Mouse (Mus musculus): ENCODE data around the gene Med22. TPM values are rescaled to one million over a fixed set of nuclear protein-coding genes. Genes with fewer than 3 reads are reported as not detected.
A peak's percentile ranks its signal among the peaks of the same experiment; 100 is the strongest.
"Not testable (repeated sequence)": the region's sequence is repeated elsewhere in the genome, so short reads cannot be mapped to it uniquely, and the experiment has no call there.

Med22 gene
- polyA plus RNA-seq, 1 experiment from 2014 or later, result 77.3 TPM

- Histone ChIP-seq H3K27ac (ENCODE audit: low read depth, low read length) (peak within 1 kb of the TSS; percentile 86), H3K4me1 (replicated peaks; ENCODE audit: control insufficient read depth, insufficient read depth, low read length) (peaks cover 8% of the 10 kb centered on the region; the same call in 1 of the 2 replicates), H3K27me3 (ENCODE audit: control insufficient read depth, insufficient read depth, low read length) (no peaks in the 10 kb centered on the region), H3K9ac (ENCODE audit: low read depth, low read length) (peak within 1 kb of the TSS; percentile 78), H3K9me3 (ENCODE audit: control insufficient read depth, low read length) (no peaks in the 10 kb centered on the region), H3K4me2 (replicated peaks; ENCODE audit: low read depth, low read length) (peak within 1 kb of the TSS; percentile 59), H3K4me3 (ENCODE audit: low read depth, low read length) (peak within 1 kb of the TSS; percentile 85), H3K36me3 (ENCODE audit: control insufficient read depth, insufficient read depth, low read length) (peaks cover 11% of the 10 kb centered on the region; the same call in 1 of the 2 replicates)
- DNase-seq (ENCODE audit: low spot score), result peak; percentile 94
- under 1% methylated on average over 41 of the region's 41 CpGs for WGBS
- ATAC-seq (ENCODE audit: low FRiP score), result peak; percentile 95
Measured at GRCm38 (mm10) chr2:26902467-26903220, 7.8 kb downstream of the Med22 start, which contains the start of gene Surf6. Gene Surf6, minus strand, starts transcription at chr2:26902879.

DNA sequence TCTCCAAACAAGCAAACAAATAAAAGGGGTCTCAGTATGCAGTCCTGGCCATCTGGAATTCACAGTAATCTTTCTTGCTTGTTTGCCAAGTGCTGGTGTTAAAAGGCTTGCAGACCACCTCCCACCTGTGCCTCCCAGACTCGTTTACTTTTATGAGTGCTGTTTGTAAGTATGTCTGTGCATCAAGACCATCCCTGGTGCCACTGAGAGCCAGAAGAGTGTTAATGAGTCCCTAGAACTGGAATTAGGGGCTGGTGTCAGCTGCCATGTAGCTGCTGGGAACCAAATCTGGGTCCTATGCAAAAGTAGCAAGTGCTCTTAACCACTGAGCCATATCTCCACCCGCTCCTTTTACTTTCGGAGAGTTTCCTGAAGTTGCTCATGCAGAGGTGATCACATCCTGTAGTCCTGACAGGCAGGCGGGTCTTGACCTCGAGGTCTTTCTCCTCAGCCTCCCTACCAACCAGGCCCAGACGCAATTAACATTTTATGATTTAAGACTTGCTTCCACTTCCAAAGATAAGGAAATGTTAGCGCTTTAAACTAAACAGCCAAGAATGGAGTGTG is 8.6 kb downstream of the Med22 start:
- peaks cover 8% of the 10 kb centered on the region; the same call in 1 of the 2 replicates for H3K4me1 ChIP-seq (replicated peaks; ENCODE audit: control insufficient read depth, insufficient read depth, low read length)
- peak overlapping the region; percentile 59 for H3K4me2 ChIP-seq (replicated peaks; ENCODE audit: low read depth, low read length)
- H3K36me3 ChIP-seq (ENCODE audit: control insufficient read depth, insufficient read depth, low read length), result peaks cover 12% of the 10 kb centered on the region; the same call in 1 of the 2 replicates
- 15% methylated on average over 7 of the region's 7 CpGs for WGBS
- H3K9me3 ChIP-seq (ENCODE audit: control insufficient read depth, low read length), result no peaks in the 10 kb centered on the region
- DNase-seq (ENCODE audit: low spot score), result no peak
- H3K9ac ChIP-seq (ENCODE audit: low read depth, low read length), result peak overlapping the region; percentile 78
- no peak overlapping the region for H3K27ac ChIP-seq (ENCODE audit: low read depth, low read length)
- H3K4me3 ChIP-seq (ENCODE audit: low read depth, low read length), result peak overlapping the region; percentile 85
- H3K27me3 ChIP-seq (ENCODE audit: control insufficient read depth, insufficient read depth, low read length), result no peaks in the 10 kb centered on the region
- no peak for ATAC-seq (ENCODE audit: low FRiP score)

GRCm38 (mm10) chr2:26900731-26901130 is 9.7 kb downstream of the Med22 start:
- no peaks in the 10 kb centered on the region for H3K27me3 ChIP-seq (ENCODE audit: control insufficient read depth, insufficient read depth, low read length)

DNA sequence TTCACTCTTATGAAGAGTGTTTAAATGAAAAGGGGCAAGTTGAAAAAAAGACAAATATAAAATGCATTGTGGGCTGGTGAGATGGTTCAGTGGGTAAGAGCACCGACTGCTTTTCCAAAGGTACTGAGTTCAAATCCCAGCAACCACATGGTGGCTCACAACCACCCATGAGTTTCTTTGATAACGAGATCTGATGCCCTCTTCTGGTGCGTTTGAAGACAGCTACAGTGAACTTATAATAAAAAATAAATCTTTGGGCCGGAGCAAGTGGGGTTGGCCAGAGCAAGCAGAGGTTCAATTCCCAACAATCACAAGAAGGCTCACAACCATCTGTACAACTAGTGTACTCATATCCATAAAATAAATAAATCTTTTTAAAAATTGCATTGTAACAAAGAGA is 14.6 kb downstream of the Med22 start:
- H3K27me3 ChIP-seq (ENCODE audit: control insufficient read depth, insufficient read depth, low read length), result no peaks in the 10 kb centered on the region
- DNase-seq (ENCODE audit: low spot score) (no peak), ATAC-seq (ENCODE audit: low FRiP score) (no peak)
- no peak overlapping the region for H3K4me3 ChIP-seq (ENCODE audit: low read depth, low read length)
- no peaks in the 10 kb centered on the region for H3K4me1 ChIP-seq (replicated peaks; ENCODE audit: control insufficient read depth, insufficient read depth, low read length)
- WGBS, result 94% methylated on average over 4 of the region's 4 CpGs
- peaks cover 18% of the 10 kb centered on the region for H3K36me3 ChIP-seq (ENCODE audit: control insufficient read depth, insufficient read depth, low read length)
- no peaks in the 10 kb centered on the region for H3K9me3 ChIP-seq (ENCODE audit: control insufficient read depth, low read length)
- H3K4me2 ChIP-seq (replicated peaks; ENCODE audit: low read depth, low read length), result no peak overlapping the region
- no peak overlapping the region for H3K9ac ChIP-seq (ENCODE audit: low read depth, low read length)
- no peak overlapping the region for H3K27ac ChIP-seq (ENCODE audit: low read depth, low read length)

More at GRCm38 (mm10) chr2:26900731-26901130, 9.7 kb downstream of the Med22 start:
- Histone ChIP-seq H3K27ac (ENCODE audit: low read depth, low read length) (no peak overlapping the region), H3K9me3 (ENCODE audit: control insufficient read depth, low read length) (no peaks in the 10 kb centered on the region), H3K4me1 (replicated peaks; ENCODE audit: control insufficient read depth, insufficient read depth, low read length) (peaks cover 8% of the 10 kb centered on the region; the same call in 1 of the 2 replicates), H3K9ac (ENCODE audit: low read depth, low read length) (no peak overlapping the region), H3K4me3 (ENCODE audit: low read depth, low read length) (no peak overlapping the region), H3K36me3 (ENCODE audit: control insufficient read depth, insufficient read depth, low read length) (peaks cover 12% of the 10 kb centered on the region; the same call in 1 of the 2 replicates), H3K4me2 (replicated peaks; ENCODE audit: low read depth, low read length) (no peak overlapping the region)
- no peak for ATAC-seq (ENCODE audit: low FRiP score)
- no peak for DNase-seq (ENCODE audit: low spot score)
- WGBS, result 71% methylated on average over 1 of the region's 1 CpGs

GRCm38 (mm10) chr2:26886170-26886569 is 24.3 kb downstream of the Med22 start:
- not testable (repeated sequence) for ATAC-seq (ENCODE audit: low FRiP score); H3K27me3 ChIP-seq (ENCODE audit: control insufficient read depth, insufficient read depth, low read length); H3K4me2 ChIP-seq (replicated peaks; ENCODE audit: low read depth, low read length); H3K27ac ChIP-seq (ENCODE audit: low read depth, low read length); H3K9ac ChIP-seq (ENCODE audit: low read depth, low read length); DNase-seq (ENCODE audit: low spot score); H3K4me1 ChIP-seq (replicated peaks; ENCODE audit: control insufficient read depth, insufficient read depth, low read length); H3K9me3 ChIP-seq (ENCODE audit: control insufficient read depth, low read length); H3K4me3 ChIP-seq (ENCODE audit: low read depth, low read length); H3K36me3 ChIP-seq (ENCODE audit: control insufficient read depth, insufficient read depth, low read length)
- WGBS, result 66% methylated on average over 4 of the region's 4 CpGs

GRCm38 (mm10) chr2:26885541-26885940 is 24.9 kb downstream of the Med22 start:
- not testable (repeated sequence) for H3K4me1 ChIP-seq (replicated peaks; ENCODE audit: control insufficient read depth, insufficient read depth, low read length); ATAC-seq (ENCODE audit: low FRiP score)
- WGBS, result 78% methylated on average over 2 of the region's 2 CpGs

DNA sequence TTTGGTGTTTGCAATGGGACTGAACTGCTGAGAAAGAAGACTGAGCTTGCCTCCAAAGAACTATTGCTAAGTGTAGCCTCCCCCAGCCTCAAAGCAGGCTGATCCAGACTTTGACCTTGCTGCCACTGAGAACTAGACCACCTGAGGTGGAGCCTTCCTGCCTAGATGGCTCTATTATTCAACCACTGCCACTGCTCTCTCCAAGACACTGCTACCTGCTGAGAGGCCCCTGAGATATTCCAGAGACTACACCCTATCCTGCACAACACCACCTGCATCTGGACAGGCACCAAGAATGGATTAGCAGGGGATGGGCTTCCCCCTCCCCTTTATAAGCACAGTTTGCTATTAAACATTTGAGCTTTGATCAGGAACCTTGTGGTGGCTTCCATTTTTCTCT is 31.9 kb downstream of the Med22 start:
- no peaks in the 10 kb centered on the region for H3K9me3 ChIP-seq (ENCODE audit: control insufficient read depth, low read length)
- H3K4me1 ChIP-seq (replicated peaks; ENCODE audit: control insufficient read depth, insufficient read depth, low read length), result no peaks in the 10 kb centered on the region
- no peak overlapping the region for H3K9ac ChIP-seq (ENCODE audit: low read depth, low read length)
- H3K4me3 ChIP-seq (ENCODE audit: low read depth, low read length), result no peak overlapping the region
- ATAC-seq (ENCODE audit: low FRiP score) (no peak), DNase-seq (ENCODE audit: low spot score) (no peak)
- H3K27ac ChIP-seq (ENCODE audit: low read depth, low read length), result no peak overlapping the region
- H3K27me3 ChIP-seq (ENCODE audit: control insufficient read depth, insufficient read depth, low read length), result no peaks in the 10 kb centered on the region
- no peak overlapping the region for H3K4me2 ChIP-seq (replicated peaks; ENCODE audit: low read depth, low read length)
- H3K36me3 ChIP-seq (ENCODE audit: control insufficient read depth, insufficient read depth, low read length), result no peaks in the 10 kb centered on the region

More at GRCm38 (mm10) chr2:26885541-26885940, 24.9 kb downstream of the Med22 start:
- not testable (repeated sequence) for DNase-seq (ENCODE audit: low spot score); H3K4me2 ChIP-seq (replicated peaks; ENCODE audit: low read depth, low read length); H3K4me3 ChIP-seq (ENCODE audit: low read depth, low read length); H3K27me3 ChIP-seq (ENCODE audit: control insufficient read depth, insufficient read depth, low read length); H3K36me3 ChIP-seq (ENCODE audit: control insufficient read depth, insufficient read depth, low read length); H3K9me3 ChIP-seq (ENCODE audit: control insufficient read depth, low read length); H3K27ac ChIP-seq (ENCODE audit: low read depth, low read length); H3K9ac ChIP-seq (ENCODE audit: low read depth, low read length)

GRCm38 (mm10) chr2:26870666-26871065 is 39.8 kb downstream of the Med22 start:
- ATAC-seq (ENCODE audit: low FRiP score), result no peak
- Histone ChIP-seq H3K4me2 (replicated peaks; ENCODE audit: low read depth, low read length) (no peak overlapping the region), H3K36me3 (ENCODE audit: control insufficient read depth, insufficient read depth, low read length) (no peaks in the 10 kb centered on the region), H3K27me3 (ENCODE audit: control insufficient read depth, insufficient read depth, low read length) (no peaks in the 10 kb centered on the region), H3K4me1 (replicated peaks; ENCODE audit: control insufficient read depth, insufficient read depth, low read length) (no peaks in the 10 kb centered on the region), H3K4me3 (ENCODE audit: low read depth, low read length) (no peak overlapping the region), H3K27ac (ENCODE audit: low read depth, low read length) (no peak overlapping the region), H3K9me3 (ENCODE audit: control insufficient read depth, low read length) (no peaks in the 10 kb centered on the region), H3K9ac (ENCODE audit: low read depth, low read length) (no peak overlapping the region)
- 71% methylated on average over 6 of the region's 6 CpGs for WGBS
- no peak for DNase-seq (ENCODE audit: low spot score)

DNA sequence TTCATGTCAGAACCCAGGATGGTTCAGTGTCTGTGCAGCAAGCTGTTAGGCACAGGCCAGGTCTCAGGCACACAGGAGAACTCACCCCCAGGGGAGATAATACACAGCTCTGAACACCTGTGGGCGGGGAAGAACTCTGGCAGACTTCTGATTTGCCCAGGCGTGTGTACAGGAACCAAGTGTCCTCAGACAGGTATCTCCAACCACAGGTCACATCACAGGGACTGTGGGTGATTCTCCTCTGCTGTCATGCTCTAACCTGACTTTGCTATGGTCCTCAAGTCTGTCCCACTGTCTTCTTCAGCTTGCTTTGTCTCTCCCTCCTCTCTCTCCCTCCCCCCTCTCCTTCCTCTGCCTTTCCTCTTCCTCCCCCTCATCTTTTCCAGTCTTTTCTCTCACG is 45.6 kb downstream of the Med22 start, which contains the start of gene Abo:
Gene Abo (minus strand): TSS at position 101 of the 400 bp plus-strand sequence.
- H3K4me2 ChIP-seq (replicated peaks; ENCODE audit: low read depth, low read length), result no peak within 1 kb of the TSS
- DNase-seq (ENCODE audit: low spot score) (no peak), ATAC-seq (ENCODE audit: low FRiP score) (no peak)
- 65% methylated on average over 3 of the region's 3 CpGs for WGBS
- H3K4me1 ChIP-seq (replicated peaks; ENCODE audit: control insufficient read depth, insufficient read depth, low read length), result no peaks in the 10 kb centered on the region
- H3K27ac ChIP-seq (ENCODE audit: low read depth, low read length), result no peak within 1 kb of the TSS
- no peaks in the 10 kb centered on the region for H3K9me3 ChIP-seq (ENCODE audit: control insufficient read depth, low read length)
- no peaks in the 10 kb centered on the region for H3K27me3 ChIP-seq (ENCODE audit: control insufficient read depth, insufficient read depth, low read length)
- H3K9ac ChIP-seq (ENCODE audit: low read depth, low read length), result no peak within 1 kb of the TSS
- no peaks in the 10 kb centered on the region for H3K36me3 ChIP-seq (ENCODE audit: control insufficient read depth, insufficient read depth, low read length)
- no peak within 1 kb of the TSS for H3K4me3 ChIP-seq (ENCODE audit: low read depth, low read length)

Data from hindbrain, embryonic 11.5 days (tissue).